Mouse (Mus musculus) midbrain, embryonic 14.5 days (tissue): ENCODE measurements around the gene Zmynd15. TPM values are rescaled to one million over a fixed set of nuclear protein-coding genes. Genes with fewer than 3 reads are reported as not detected.

Experiments used
- ATAC-seq: fragments of 200-750 bp; cut with Nextera tagmentation; 2 replicates; pipeline ENCODE4 v1.8.0; 2017; ENCODE audit warnings: moderate number of reproducible peaks, moderate library complexity; ENCODE audit not compliant: low FRiP score, low TSS enrichment
- DNase-seq: peaks from one replicate; pipeline ENCODE4 v3.0.0-alpha.2; 2015
- H3K27ac ChIP-seq: fragments of 300-500 bp; sonication (generic); replicated peaks from 2 replicates; pipeline ENCODE4 v1.5.1; 2014; ENCODE audit warnings: mild to moderate bottlenecking, low read depth, low read length, moderate library complexity
- H3K27me3 ChIP-seq: fragments of 300-500 bp; sonication (generic); 2 replicates; pipeline ENCODE4 v1.6.1; 2014; ENCODE audit warnings: low read length, control low read depth, mixed read lengths; ENCODE audit not compliant: control insufficient read depth, insufficient read depth
- H3K36me3 ChIP-seq: fragments of 300-500 bp; sonication (generic); 2 replicates; pipeline ENCODE4 v1.6.1; 2014; ENCODE audit warnings: low read length, control low read depth; ENCODE audit not compliant: control insufficient read depth, insufficient read depth
- H3K4me1 ChIP-seq: fragments of 300-500 bp; sonication (generic); 2 replicates; pipeline ENCODE4 v1.6.1; 2014; ENCODE audit warnings: mild to moderate bottlenecking, antibody characterized with exemption, low read length, control low read depth; ENCODE audit not compliant: control insufficient read depth, insufficient read depth
- H3K4me2 ChIP-seq: fragments of 300-500 bp; sonication (generic); 2 replicates; pipeline ENCODE4 v1.6.1; 2014; ENCODE audit warnings: mild to moderate bottlenecking, low read length, moderate library complexity
- H3K4me3 ChIP-seq: fragments of 300-500 bp; sonication (generic); replicated peaks from 2 replicates; pipeline ENCODE4 v1.5.1; 2014; ENCODE audit warnings: low read depth, low read length
- H3K9ac ChIP-seq: fragments of 300-500 bp; sonication (generic); replicated peaks from 2 replicates; pipeline ENCODE4 v1.6.1; 2014; ENCODE audit warnings: mild to moderate bottlenecking, low read length, moderate library complexity
- H3K9me3 ChIP-seq: fragments of 300-500 bp; sonication (generic); 2 replicates; pipeline ENCODE4 v1.6.1; 2016; ENCODE audit warnings: low read length, control low read depth, mixed read lengths; ENCODE audit not compliant: control insufficient read depth
- WGBS: fragments of 180-500 bp; shearing (Covaris S2); extraction: QIAGEN DNeasy Blood & Tissue Kit; methylation state at CpG from one replicate; pipeline ENCODE4 v1.1.7; 2014; 5-methylcytosine and 5-hydroxymethylcytosine counted together
- polyA plus RNA-seq: library from polyadenylated mRNA; unstranded; fragments of >200 nt; fragmentation: Nextera tagmentation; extraction: Ambion mirVana; gene quantifications from 2 replicates; pipeline ENCODE4 v1.2.1, GENCODE M21; 2014

Gene Zmynd15
- polyA plus RNA-seq, 1 experiment from 2014 or later = 0.24 TPM

- no peaks in the 10 kb centered on the region for H3K27me3 ChIP-seq
- peak overlapping the region; percentile 84 for H3K4me3 ChIP-seq
- peaks cover 13% of the 10 kb centered on the region for H3K36me3 ChIP-seq
- H3K4me1 ChIP-seq = peaks cover 18% of the 10 kb centered on the region
- 28% methylated on average over 5 of the region's 5 CpGs for WGBS
- H3K4me2 ChIP-seq = peak overlapping the region; percentile 62
- H3K9me3 ChIP-seq = no peaks in the 10 kb centered on the region
- ATAC-seq (no peak), DNase-seq (peak; percentile 19)
- peak overlapping the region; percentile 9; the same call in 1 of the 2 replicates for H3K9ac ChIP-seq
- peak overlapping the region; percentile 83 for H3K27ac ChIP-seq
Observed at GRCm38 (mm10) chr11:70431574-70431973, 27.7 kb upstream of the Zmynd15 start.

- H3K4me3 ChIP-seq = peak within 1 kb of the TSS; percentile 84
- WGBS = under 1% methylated on average over 75 of the region's 75 CpGs
- peak; percentile 94 for ATAC-seq
Observed at GRCm38 (mm10) chr11:70432048-70432894, 27.0 kb upstream of the Zmynd15 start, which contains the start of gene Arrb2. Gene Arrb2, plus strand, starts transcription at chr11:70432635.

GRCm38 (mm10) chr11:70432895-70433568 lies 26.2 kb upstream of the Zmynd15 start:
- Histone ChIP-seq H3K9me3 (no peaks in the 10 kb centered on the region), H3K27me3 (no peaks in the 10 kb centered on the region), H3K36me3 (peaks cover 27% of the 10 kb centered on the region), H3K27ac (peak overlapping the region; percentile 83), H3K4me1 (peaks cover 18% of the 10 kb centered on the region), H3K9ac (peak overlapping the region; percentile 91), H3K4me2 (peak overlapping the region; percentile 62), H3K4me3 (peak overlapping the region; percentile 84)
- ATAC-seq (peak; percentile 53), DNase-seq (peak; percentile 64)
- WGBS = 4% methylated on average over 15 of the region's 15 CpGs

More at GRCm38 (mm10) chr11:70432048-70432894, 27.0 kb upstream of the Zmynd15 start, which contains the start of gene Arrb2:
- Histone ChIP-seq H3K4me1 (peaks cover 18% of the 10 kb centered on the region), H3K27me3 (no peaks in the 10 kb centered on the region), H3K9ac (peak within 1 kb of the TSS; percentile 91), H3K27ac (peak within 1 kb of the TSS; percentile 83), H3K9me3 (no peaks in the 10 kb centered on the region), H3K36me3 (peaks cover 20% of the 10 kb centered on the region), H3K4me2 (peak within 1 kb of the TSS; percentile 62)
- DNase-seq = peak; percentile 99

- no peak for ATAC-seq
- WGBS = 80% methylated on average over 1 of the region's 1 CpGs
Observed at GRCm38 (mm10) chr11:70433569-70433943, 25.7 kb upstream of the Zmynd15 start.

GRCm38 (mm10) chr11:70433951-70434350 lies 25.3 kb upstream of the Zmynd15 start:
- peak overlapping the region; percentile 84 for H3K4me3 ChIP-seq
- peak overlapping the region; percentile 91; the same call in 1 of the 2 replicates for H3K9ac ChIP-seq
- 75% methylated on average over 3 of the region's 3 CpGs for WGBS

More at GRCm38 (mm10) chr11:70433569-70433943, 25.7 kb upstream of the Zmynd15 start:
- H3K36me3 ChIP-seq = peaks cover 33% of the 10 kb centered on the region
- no peak for DNase-seq
- peak overlapping the region; percentile 84 for H3K4me3 ChIP-seq
- no peaks in the 10 kb centered on the region for H3K9me3 ChIP-seq
- no peaks in the 10 kb centered on the region for H3K27me3 ChIP-seq
- H3K27ac ChIP-seq = 0 out of 2 replicates have a peak overlapping the region, but pooled peaks have one; percentile 83
- H3K4me2 ChIP-seq = peak overlapping the region; percentile 62
- peaks cover 18% of the 10 kb centered on the region for H3K4me1 ChIP-seq
- H3K9ac ChIP-seq = peak overlapping the region; percentile 91; the same call in 1 of the 2 replicates

GRCm38 (mm10) chr11:70435476-70435875 lies 23.8 kb upstream of the Zmynd15 start:
- WGBS = 91% methylated on average over 5 of the region's 5 CpGs
- H3K4me3 ChIP-seq = no peak overlapping the region
- no peak overlapping the region for H3K4me2 ChIP-seq
- ATAC-seq = no peak
- no peaks in the 10 kb centered on the region for H3K27me3 ChIP-seq
- no peak overlapping the region for H3K27ac ChIP-seq
- H3K4me1 ChIP-seq = peaks cover 18% of the 10 kb centered on the region
- no peak for DNase-seq
- H3K9me3 ChIP-seq = no peaks in the 10 kb centered on the region
- peaks cover 52% of the 10 kb centered on the region for H3K36me3 ChIP-seq
- H3K9ac ChIP-seq = 0 out of 2 replicates have a peak overlapping the region, but pooled peaks have one; percentile 6

More at GRCm38 (mm10) chr11:70433951-70434350, 25.3 kb upstream of the Zmynd15 start:
- H3K36me3 ChIP-seq = peaks cover 36% of the 10 kb centered on the region
- H3K27me3 ChIP-seq = no peaks in the 10 kb centered on the region
- H3K4me1 ChIP-seq = peaks cover 18% of the 10 kb centered on the region
- no peak overlapping the region for H3K27ac ChIP-seq
- peak overlapping the region; percentile 62 for H3K4me2 ChIP-seq
- no peaks in the 10 kb centered on the region for H3K9me3 ChIP-seq
- DNase-seq (no peak), ATAC-seq (no peak)

GRCm38 (mm10) chr11:70437426-70437825 lies 21.8 kb upstream of the Zmynd15 start:
- Histone ChIP-seq H3K4me1 (peaks cover 18% of the 10 kb centered on the region), H3K4me2 (no peak overlapping the region), H3K27me3 (no peaks in the 10 kb centered on the region), H3K36me3 (peaks cover 62% of the 10 kb centered on the region), H3K4me3 (no peak overlapping the region), H3K27ac (no peak overlapping the region), H3K9me3 (no peaks in the 10 kb centered on the region), H3K9ac (no peak overlapping the region)
- DNase-seq (no peak), ATAC-seq (no peak)
- 84% methylated on average over 6 of the region's 6 CpGs for WGBS

GRCm38 (mm10) chr11:70438728-70439374 lies 20.4 kb upstream of the Zmynd15 start:
- Histone ChIP-seq H3K27ac (no peak overlapping the region), H3K4me2 (no peak overlapping the region), H3K9ac (no peak overlapping the region), H3K4me1 (peaks cover 10% of the 10 kb centered on the region), H3K36me3 (peaks cover 62% of the 10 kb centered on the region), H3K4me3 (no peak overlapping the region), H3K9me3 (no peaks in the 10 kb centered on the region), H3K27me3 (no peaks in the 10 kb centered on the region)
- ATAC-seq = no peak
- WGBS = 91% methylated on average over 7 of the region's 7 CpGs
- DNase-seq = no peak
